Mouse (Mus musculus) midbrain, embryonic 14.5 days (tissue): ENCODE measurements around the gene Acap3. TPM values are rescaled to one million over a fixed set of nuclear protein-coding genes. Genes with fewer than 3 reads are reported as not detected.

Experiments used
- ATAC-seq: fragments of 200-750 bp; cut with Nextera tagmentation; 2 replicates; pipeline ENCODE4 v1.8.0; 2017; ENCODE audit warnings: moderate number of reproducible peaks, moderate library complexity; ENCODE audit not compliant: low FRiP score, low TSS enrichment
- DNase-seq: peaks from one replicate; pipeline ENCODE4 v3.0.0-alpha.2; 2015
- H3K27ac ChIP-seq: fragments of 300-500 bp; sonication (generic); replicated peaks from 2 replicates; pipeline ENCODE4 v1.5.1; 2014; ENCODE audit warnings: mild to moderate bottlenecking, low read depth, low read length, moderate library complexity
- H3K27me3 ChIP-seq: fragments of 300-500 bp; sonication (generic); 2 replicates; pipeline ENCODE4 v1.6.1; 2014; ENCODE audit warnings: low read length, control low read depth, mixed read lengths; ENCODE audit not compliant: control insufficient read depth, insufficient read depth
- H3K36me3 ChIP-seq: fragments of 300-500 bp; sonication (generic); 2 replicates; pipeline ENCODE4 v1.6.1; 2014; ENCODE audit warnings: low read length, control low read depth; ENCODE audit not compliant: control insufficient read depth, insufficient read depth
- H3K4me1 ChIP-seq: fragments of 300-500 bp; sonication (generic); 2 replicates; pipeline ENCODE4 v1.6.1; 2014; ENCODE audit warnings: mild to moderate bottlenecking, antibody characterized with exemption, low read length, control low read depth; ENCODE audit not compliant: control insufficient read depth, insufficient read depth
- H3K4me2 ChIP-seq: fragments of 300-500 bp; sonication (generic); 2 replicates; pipeline ENCODE4 v1.6.1; 2014; ENCODE audit warnings: mild to moderate bottlenecking, low read length, moderate library complexity
- H3K4me3 ChIP-seq: fragments of 300-500 bp; sonication (generic); replicated peaks from 2 replicates; pipeline ENCODE4 v1.5.1; 2014; ENCODE audit warnings: low read depth, low read length
- H3K9ac ChIP-seq: fragments of 300-500 bp; sonication (generic); replicated peaks from 2 replicates; pipeline ENCODE4 v1.6.1; 2014; ENCODE audit warnings: mild to moderate bottlenecking, low read length, moderate library complexity
- H3K9me3 ChIP-seq: fragments of 300-500 bp; sonication (generic); 2 replicates; pipeline ENCODE4 v1.6.1; 2016; ENCODE audit warnings: low read length, control low read depth, mixed read lengths; ENCODE audit not compliant: control insufficient read depth
- WGBS: fragments of 180-500 bp; shearing (Covaris S2); extraction: QIAGEN DNeasy Blood & Tissue Kit; methylation state at CpG from one replicate; pipeline ENCODE4 v1.1.7; 2014; 5-methylcytosine and 5-hydroxymethylcytosine counted together
- polyA plus RNA-seq: library from polyadenylated mRNA; unstranded; fragments of >200 nt; fragmentation: Nextera tagmentation; extraction: Ambion mirVana; gene quantifications from 2 replicates; pipeline ENCODE4 v1.2.1, GENCODE M21; 2014

Gene Acap3
- polyA plus RNA-seq, 1 experiment from 2014 or later: 76.6 TPM

DNA sequence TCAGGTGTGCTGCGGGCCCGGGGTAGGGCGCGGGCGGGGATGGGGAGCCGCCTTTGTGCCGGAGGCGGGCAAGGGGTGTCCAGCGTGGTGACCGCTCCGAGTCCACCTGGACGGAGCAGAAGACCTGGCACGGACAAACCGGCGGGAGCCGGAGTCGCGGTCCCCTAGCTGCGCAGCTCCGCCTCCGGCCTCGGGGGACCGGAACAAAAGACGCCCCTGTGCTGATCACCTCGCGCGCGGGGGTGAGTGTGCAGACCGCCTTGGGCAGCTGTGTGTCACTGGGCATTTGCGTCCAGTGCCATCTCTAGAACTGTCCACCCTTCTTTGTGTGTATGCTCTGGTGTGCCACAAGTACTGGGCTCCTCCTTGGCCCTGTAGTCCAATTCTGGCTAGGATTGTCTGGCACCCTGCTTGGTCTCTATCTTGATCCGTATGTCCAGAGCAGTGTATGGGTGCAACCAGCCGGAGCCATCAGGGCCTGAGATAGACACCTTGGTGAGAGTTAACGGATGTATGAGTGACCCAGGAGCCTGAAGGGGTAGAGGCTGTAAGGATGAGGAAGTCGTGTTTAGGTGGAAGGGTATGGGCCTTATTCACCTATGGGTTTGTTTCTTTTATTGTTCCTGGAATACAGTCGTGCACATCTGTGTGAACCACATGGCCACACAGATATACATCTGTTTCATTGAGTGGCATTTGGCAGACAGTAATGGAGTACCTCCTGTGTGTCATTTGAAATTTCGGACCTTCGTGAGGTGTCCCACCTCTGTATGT, 1.0 kb downstream of the Acap3 start:
- no peaks in the 10 kb centered on the region for H3K9me3 ChIP-seq
- ATAC-seq: peak; percentile 53
- peak overlapping the region; percentile 92 for H3K9ac ChIP-seq
- H3K4me1 ChIP-seq: peaks cover 36% of the 10 kb centered on the region
- H3K36me3 ChIP-seq: peaks cover 41% of the 10 kb centered on the region
- peak; percentile 76 for DNase-seq
- peak overlapping the region; percentile 98 for H3K4me3 ChIP-seq
- peak overlapping the region; percentile 99 for H3K27ac ChIP-seq
- peak overlapping the region; percentile 99 for H3K4me2 ChIP-seq
- 5% methylated on average over 37 of the region's 37 CpGs for WGBS
- H3K27me3 ChIP-seq: no peaks in the 10 kb centered on the region

DNA sequence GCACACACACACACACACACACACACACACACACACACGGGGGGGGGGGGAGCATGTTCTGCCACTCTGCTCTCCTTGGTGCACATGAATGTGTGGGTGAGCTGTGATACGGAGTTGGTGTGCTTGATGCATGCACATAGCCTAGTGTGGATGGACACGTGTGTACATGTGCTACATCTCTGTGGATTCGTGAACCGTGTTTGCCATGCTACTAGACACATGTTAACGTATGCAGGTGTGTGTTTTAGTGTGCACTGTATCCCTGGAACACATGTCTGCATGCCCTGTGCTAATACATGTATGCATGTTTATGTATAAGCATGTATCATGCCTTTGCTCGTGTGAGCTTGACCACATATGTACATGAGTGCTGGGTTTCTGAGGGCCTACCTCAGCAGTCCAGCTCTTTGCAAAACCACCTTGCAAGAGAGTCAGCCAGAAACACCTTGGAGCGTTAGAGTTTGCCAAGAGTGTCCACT, 1.6 kb downstream of the Acap3 start:
- 66% methylated on average over 8 of the region's 8 CpGs for WGBS
- Histone ChIP-seq H3K9me3 (no peaks in the 10 kb centered on the region), H3K4me3 (peak overlapping the region; percentile 98), H3K9ac (peak overlapping the region; percentile 92), H3K4me2 (peak overlapping the region; percentile 99), H3K27ac (no peak overlapping the region), H3K27me3 (no peaks in the 10 kb centered on the region), H3K36me3 (peaks cover 38% of the 10 kb centered on the region), H3K4me1 (peaks cover 36% of the 10 kb centered on the region)
- ATAC-seq (no peak), DNase-seq (no peak)

DNA sequence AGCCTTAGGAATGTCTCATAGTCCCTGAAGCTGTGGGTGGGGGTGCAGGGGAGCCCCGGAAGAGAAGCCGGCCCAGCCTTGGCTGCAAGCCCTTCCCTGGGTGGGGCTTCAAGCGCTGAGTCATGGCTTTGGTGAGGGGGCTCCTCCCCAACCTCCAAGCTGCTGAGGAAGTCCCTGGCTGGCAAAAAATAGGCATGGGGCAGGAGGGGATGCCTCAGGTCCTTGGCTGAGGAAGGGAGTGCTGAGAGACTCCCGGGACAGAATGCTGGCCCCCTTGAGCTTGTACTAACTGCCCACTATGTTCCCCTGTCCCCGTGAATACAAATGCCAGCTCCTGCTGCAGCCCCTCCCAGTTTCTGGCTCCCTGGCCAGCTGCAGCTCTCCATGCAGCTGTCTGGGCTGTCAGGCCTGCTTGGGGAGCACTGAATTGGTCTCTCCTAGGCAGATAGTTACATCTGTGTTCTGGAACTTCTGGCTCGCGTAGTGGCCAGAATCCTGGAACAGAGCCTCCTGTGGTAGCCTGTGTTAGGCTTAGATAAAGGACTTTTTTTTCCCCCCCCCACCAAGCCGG, 2.8 kb downstream of the Acap3 start:
- WGBS: 36% methylated on average over 8 of the region's 8 CpGs
- H3K36me3 ChIP-seq: peaks cover 38% of the 10 kb centered on the region
- peaks cover 36% of the 10 kb centered on the region for H3K4me1 ChIP-seq
- DNase-seq (no peak), ATAC-seq (no peak)
- peak overlapping the region; percentile 98 for H3K4me3 ChIP-seq
- H3K9ac ChIP-seq: peak overlapping the region; percentile 42; the same call in 1 of the 2 replicates
- H3K4me2 ChIP-seq: peak overlapping the region; percentile 99
- 0 out of 2 replicates have a peak overlapping the region, but pooled peaks have one; percentile 45 for H3K27ac ChIP-seq
- no peaks in the 10 kb centered on the region for H3K9me3 ChIP-seq
- H3K27me3 ChIP-seq: no peaks in the 10 kb centered on the region

DNA sequence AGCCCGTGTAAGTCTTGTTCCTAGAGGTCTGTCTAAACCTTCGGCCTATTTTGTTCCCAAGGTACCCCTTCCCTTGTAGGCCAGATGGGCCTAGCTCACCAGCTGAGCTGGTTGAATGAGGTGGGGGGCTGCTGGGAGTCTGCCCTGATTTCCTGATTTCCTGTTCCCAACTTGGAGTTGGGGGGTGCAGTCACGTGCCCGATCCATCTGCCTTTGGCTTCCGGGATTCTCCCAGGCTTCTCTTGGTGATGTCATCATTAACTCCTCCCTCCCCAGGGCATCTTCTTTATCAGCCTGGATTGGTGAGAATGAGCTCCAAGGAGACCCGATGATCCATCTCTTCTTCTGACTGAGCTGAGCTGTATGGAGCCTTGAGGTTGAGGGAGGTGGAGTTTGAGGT, 3.6 kb downstream of the Acap3 start:
- no peaks in the 10 kb centered on the region for H3K9me3 ChIP-seq
- peak overlapping the region; percentile 45; the same call in 1 of the 2 replicates for H3K27ac ChIP-seq
- peak overlapping the region; percentile 98 for H3K4me3 ChIP-seq
- peaks cover 40% of the 10 kb centered on the region for H3K36me3 ChIP-seq
- H3K27me3 ChIP-seq: no peaks in the 10 kb centered on the region
- H3K4me1 ChIP-seq: peaks cover 36% of the 10 kb centered on the region
- no peak for ATAC-seq
- WGBS: 34% methylated on average over 6 of the region's 6 CpGs
- peak overlapping the region; percentile 99 for H3K4me2 ChIP-seq
- peak; percentile 76 for DNase-seq
- no peak overlapping the region; the same call in 1 of the 2 replicates for H3K9ac ChIP-seq

DNA sequence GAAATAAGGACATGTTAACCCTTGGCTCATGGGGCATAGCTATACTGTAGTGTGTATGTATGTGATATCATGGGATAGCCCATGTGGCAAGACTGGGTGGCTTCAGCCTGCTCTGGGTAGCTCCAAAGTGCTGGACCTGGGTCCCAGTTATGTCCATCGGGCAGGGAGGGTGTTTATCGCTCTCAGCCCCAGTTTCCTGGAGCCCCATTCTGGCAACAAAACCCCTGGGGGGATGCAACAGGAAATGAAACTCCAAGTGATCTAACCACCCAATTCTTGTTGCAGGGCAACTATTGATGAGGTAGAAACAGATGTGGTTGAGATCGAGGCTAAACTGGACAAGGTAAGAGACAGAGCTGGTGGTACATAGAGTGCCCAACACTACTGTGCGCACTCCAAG, 4.2 kb downstream of the Acap3 start:
- DNase-seq: no peak
- no peak overlapping the region for H3K27ac ChIP-seq
- H3K4me1 ChIP-seq: peaks cover 31% of the 10 kb centered on the region
- H3K9ac ChIP-seq: no peak overlapping the region
- 95% methylated on average over 4 of the region's 4 CpGs for WGBS
- ATAC-seq: no peak
- H3K36me3 ChIP-seq: peaks cover 46% of the 10 kb centered on the region
- H3K27me3 ChIP-seq: no peaks in the 10 kb centered on the region
- peak overlapping the region; percentile 99 for H3K4me2 ChIP-seq
- H3K4me3 ChIP-seq: no peak overlapping the region
- no peaks in the 10 kb centered on the region for H3K9me3 ChIP-seq

DNA sequence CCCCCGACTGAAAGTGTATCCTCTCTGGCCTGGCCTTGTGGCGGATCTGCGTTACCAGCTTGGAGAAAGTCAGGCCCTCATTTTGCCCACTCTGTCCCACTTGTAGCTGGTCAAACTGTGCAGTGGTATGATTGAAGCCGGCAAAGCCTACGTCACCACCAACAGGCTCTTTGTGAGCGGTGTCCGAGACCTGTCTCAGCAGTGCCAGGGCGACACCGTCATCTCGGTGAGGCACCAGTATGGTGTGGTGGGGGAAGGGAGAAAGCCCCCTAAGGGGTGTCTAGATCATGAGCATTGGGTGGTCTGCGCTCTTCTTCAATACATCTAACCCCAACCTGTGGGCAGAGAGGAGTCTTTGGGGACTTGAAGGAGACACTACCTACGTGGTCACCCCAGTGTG, 4.8 kb downstream of the Acap3 start:
- peaks cover 28% of the 10 kb centered on the region for H3K4me1 ChIP-seq
- no peak overlapping the region for H3K4me2 ChIP-seq
- over 99% methylated on average over 12 of the region's 12 CpGs for WGBS
- peaks cover 53% of the 10 kb centered on the region for H3K36me3 ChIP-seq
- DNase-seq (no peak), ATAC-seq (no peak)
- H3K27me3 ChIP-seq: no peaks in the 10 kb centered on the region
- no peak overlapping the region for H3K9ac ChIP-seq
- H3K4me3 ChIP-seq: no peak overlapping the region
- H3K9me3 ChIP-seq: no peaks in the 10 kb centered on the region
- H3K27ac ChIP-seq: no peak overlapping the region

DNA sequence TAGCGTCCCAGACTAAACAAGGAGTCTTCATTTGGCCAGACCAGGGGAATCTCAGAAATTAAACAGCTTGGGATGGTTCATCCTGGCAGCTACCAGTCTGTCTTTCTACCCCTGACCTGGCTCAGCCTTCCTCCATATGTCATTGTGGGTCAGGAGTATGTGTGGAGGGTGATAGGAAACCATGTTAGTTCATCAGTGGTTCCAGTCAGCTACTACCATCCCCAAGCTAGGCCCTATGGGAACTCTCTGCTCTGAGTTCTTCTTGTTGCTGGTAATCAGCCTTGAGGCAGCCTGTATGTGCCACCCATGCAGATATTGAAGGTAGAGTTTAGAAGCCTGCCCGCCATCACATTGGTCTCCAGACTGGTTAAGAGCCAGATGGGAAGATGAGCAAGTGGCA, 6.7 kb downstream of the Acap3 start:
- Histone ChIP-seq H3K27ac (no peak overlapping the region), H3K27me3 (no peaks in the 10 kb centered on the region), H3K4me2 (no peak overlapping the region), H3K9me3 (no peaks in the 10 kb centered on the region), H3K9ac (no peak overlapping the region), H3K4me1 (peaks cover 26% of the 10 kb centered on the region), H3K36me3 (peaks cover 71% of the 10 kb centered on the region), H3K4me3 (no peak overlapping the region)
- no peak for ATAC-seq
- 100% methylated on average over 2 of the region's 2 CpGs for WGBS
- no peak for DNase-seq

DNA sequence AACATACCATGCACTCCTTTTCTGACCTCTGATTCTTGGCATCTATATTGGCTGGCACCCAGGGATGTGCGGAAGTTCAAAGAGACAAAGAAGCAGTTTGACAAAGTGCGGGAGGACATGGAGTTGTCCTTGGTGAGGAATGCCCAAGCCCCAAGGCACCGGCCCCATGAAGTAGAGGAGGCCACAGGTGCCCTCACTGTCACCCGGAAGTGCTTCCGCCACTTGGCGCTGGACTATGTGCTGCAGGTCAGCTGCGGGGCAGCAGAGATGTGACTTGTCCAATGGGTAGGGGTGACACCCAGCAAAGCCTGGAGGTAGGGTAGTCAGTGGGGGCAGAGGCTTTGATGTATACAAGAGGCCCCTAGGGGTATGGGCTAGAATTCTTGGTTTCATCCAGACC, 7.7 kb downstream of the Acap3 start:
- WGBS: 95% methylated on average over 7 of the region's 7 CpGs
- H3K4me3 ChIP-seq: no peak overlapping the region
- H3K4me2 ChIP-seq: no peak overlapping the region
- peaks cover 82% of the 10 kb centered on the region for H3K36me3 ChIP-seq
- H3K27me3 ChIP-seq: no peaks in the 10 kb centered on the region
- DNase-seq: no peak
- no peak for ATAC-seq
- H3K4me1 ChIP-seq: peaks cover 15% of the 10 kb centered on the region
- H3K9me3 ChIP-seq: no peaks in the 10 kb centered on the region
- H3K27ac ChIP-seq: no peak overlapping the region
- H3K9ac ChIP-seq: no peak overlapping the region

DNA sequence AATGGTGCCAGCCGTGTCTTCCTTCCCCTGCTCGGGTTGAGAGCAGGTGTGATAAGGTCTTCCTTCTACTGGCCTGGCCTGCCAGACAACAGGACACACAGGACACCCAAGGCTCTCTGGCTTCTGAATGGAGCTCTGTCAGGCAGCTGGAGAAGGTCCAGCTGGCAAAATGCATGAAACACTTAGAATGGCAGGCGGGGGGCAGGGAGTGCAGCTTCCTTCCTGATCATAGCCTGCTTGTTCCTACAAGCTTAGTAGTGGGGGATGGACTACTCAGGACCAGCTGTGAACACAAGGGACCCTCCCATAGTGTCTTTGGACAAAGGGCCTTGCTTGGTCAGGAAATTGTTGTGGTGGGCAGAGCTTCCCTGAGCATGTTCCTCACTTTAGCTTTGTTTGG, 9.6 kb downstream of the Acap3 start:
- H3K27ac ChIP-seq: no peak overlapping the region
- H3K4me1 ChIP-seq: no peaks in the 10 kb centered on the region
- DNase-seq: no peak
- H3K9ac ChIP-seq: no peak overlapping the region
- H3K27me3 ChIP-seq: no peaks in the 10 kb centered on the region
- ATAC-seq: no peak
- 85% methylated on average over 3 of the region's 3 CpGs for WGBS
- peaks cover 92% of the 10 kb centered on the region for H3K36me3 ChIP-seq
- H3K4me3 ChIP-seq: no peak overlapping the region
- H3K4me2 ChIP-seq: no peak overlapping the region
- H3K9me3 ChIP-seq: no peaks in the 10 kb centered on the region
